Mouse (Mus musculus): ENCODE measurements around the gene Fam117a.

GRCm38 (mm10) chr11:95340259-95340658 is 3.4 kb downstream of the Fam117a start:
- TF ChIP-seq CTCF (IDR thresholded peaks at IDR 0.05; ENCODE audit: insufficient read depth, low read length), result no peak
- no peak for TF ChIP-seq POLR2A (IDR thresholded peaks at IDR 0.05; ENCODE audit: borderline replicate concordance, extremely low read depth, low read depth, low read length)
